Mouse (Mus musculus) C2C12 (cell line): ENCODE results near the gene Ppp1r14a.

Experiments used
- CTCF ChIP-seq: IDR thresholded peaks from one replicate; pipeline ENCODE4 v1.5.1; 2011; ENCODE audit not compliant: control insufficient read depth, insufficient read depth, insufficient read length
- MAX ChIP-seq: IDR thresholded peaks from one replicate; pipeline ENCODE4 v1.6.1; 2011; ENCODE audit warnings: mild to moderate bottlenecking, control low read depth
- MYOD1 ChIP-seq: IDR thresholded peaks from one replicate; pipeline ENCODE4 v1.6.1; 2011; ENCODE audit warnings: low read depth; ENCODE audit not compliant: control insufficient read depth, insufficient read length
- MYOG ChIP-seq: IDR thresholded peaks from one replicate; pipeline ENCODE4 v1.6.1; 2011; ENCODE audit not compliant: control insufficient read depth, insufficient read length; ENCODE audit errors: extremely low read depth
- USF1 ChIP-seq: IDR thresholded peaks from one replicate; pipeline ENCODE4 v1.6.1; 2011; ENCODE audit warnings: low read depth, mild to moderate bottlenecking, control low read depth, moderate library complexity

DNA sequence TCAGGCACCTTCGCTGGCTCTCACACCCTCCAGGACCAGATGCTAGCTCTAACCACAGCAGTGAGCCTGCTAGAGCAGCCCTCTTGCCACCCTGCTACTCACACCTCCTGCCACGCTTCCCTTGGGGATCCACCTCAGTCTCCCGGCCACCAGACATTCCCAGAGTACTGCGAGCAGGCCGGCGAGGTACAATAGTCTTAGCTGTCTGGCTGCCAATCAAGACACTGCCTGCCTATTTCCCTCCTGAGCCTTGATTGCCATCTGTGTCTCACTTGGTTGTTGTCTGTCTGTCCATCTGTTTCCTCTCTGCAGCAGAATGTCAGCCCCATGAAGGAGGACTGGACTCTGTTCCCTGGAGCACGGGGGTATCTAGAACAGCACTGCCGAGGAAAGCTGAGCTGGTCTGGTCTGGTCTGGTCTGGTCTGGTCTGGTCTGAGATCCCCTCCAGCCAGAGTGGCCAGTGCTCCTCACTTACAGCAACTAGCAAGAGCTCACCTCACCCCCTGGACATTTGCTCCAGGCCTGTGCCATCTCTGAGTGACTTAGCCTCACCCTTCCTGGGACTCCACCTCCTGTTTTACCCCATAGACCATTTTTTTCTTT is 53.5 kb downstream of the Ppp1r14a start:
- no peak for TF ChIP-seq CTCF
- TF ChIP-seq MAX, result no peak
- TF ChIP-seq USF1, result no peak
- TF ChIP-seq MYOG, result no peak
- no peak for TF ChIP-seq MYOD1
